Mouse (Mus musculus) limb, embryonic 12.5 days (tissue): ENCODE measurements around the gene Gpr152. TPM values are rescaled to one million over a fixed set of nuclear protein-coding genes. Genes with fewer than 3 reads are reported as not detected.
A peak's percentile ranks its signal among the peaks of the same experiment; 100 is the strongest.

Experiments
- ATAC-seq: fragments of 200-750 bp; cut with Nextera tagmentation; 2 replicates; pipeline ENCODE4 v1.8.0; 2017; ENCODE audit warnings: low read depth, moderate TSS enrichment; ENCODE audit not compliant: insufficient number of reproducible peaks, insufficient read depth, low FRiP score, low TSS enrichment
- H3K27ac ChIP-seq: fragments of 300-500 bp; sonication (generic); 2 replicates; pipeline ENCODE4 v1.5.1; 2016; ENCODE audit warnings: mild to moderate bottlenecking, moderate library complexity
- H3K27me3 ChIP-seq: fragments of 300-500 bp; sonication (generic); 2 replicates; pipeline ENCODE4 v1.6.1; 2016; ENCODE audit warnings: mild to moderate bottlenecking, moderate library complexity
- H3K36me3 ChIP-seq: fragments of 300-500 bp; sonication (generic); 2 replicates; pipeline ENCODE4 v1.6.1; 2016; ENCODE audit warnings: mild to moderate bottlenecking, moderate library complexity
- H3K4me1 ChIP-seq: fragments of 300-500 bp; sonication (generic); replicated peaks from 2 replicates; pipeline ENCODE4 v1.6.1; 2016
- H3K4me2 ChIP-seq: fragments of 300-500 bp; sonication (generic); 2 replicates; pipeline ENCODE4 v1.6.1; 2016; ENCODE audit warnings: mild to moderate bottlenecking, moderate library complexity
- H3K4me3 ChIP-seq: fragments of 300-500 bp; sonication (generic); replicated peaks from 2 replicates; pipeline ENCODE4 v1.5.1; 2016; ENCODE audit warnings: mild to moderate bottlenecking
- H3K9ac ChIP-seq: fragments of 300-500 bp; sonication (generic); replicated peaks from 2 replicates; pipeline ENCODE4 v1.6.1; 2016; ENCODE audit warnings: mild to moderate bottlenecking, moderate library complexity
- H3K9me3 ChIP-seq: fragments of 300-500 bp; sonication (generic); 2 replicates; pipeline ENCODE4 v1.6.1; 2016; ENCODE audit warnings: mild to moderate bottlenecking, moderate library complexity
- WGBS: fragments of 180-500 bp; shearing (Covaris S2); methylation state at CpG from one replicate; pipeline ENCODE4 v1.1.7; 2016; 5-methylcytosine and 5-hydroxymethylcytosine counted together
- polyA plus RNA-seq: library from polyadenylated mRNA; unstranded; fragments of >200 nt; fragmentation: Nextera tagmentation; extraction: Ambion mirVana; gene quantifications from 2 replicates; pipeline ENCODE4 v1.2.1, GENCODE M21; 2016

Gpr152 gene
- polyA plus RNA-seq, 1 experiment from 2014 or later = not detected

GRCm38 (mm10) chr19:4099056-4099455 is 40.5 kb upstream of the Gpr152 start:
- 6% methylated on average over 9 of the region's 9 CpGs for WGBS
- Histone ChIP-seq H3K9ac (no peak overlapping the region), H3K36me3 (peaks cover 6% of the 10 kb centered on the region; the same call in 1 of the 2 replicates), H3K4me2 (peak overlapping the region; percentile 95), H3K27me3 (peaks cover 46% of the 10 kb centered on the region), H3K4me3 (no peak overlapping the region; the same call in 1 of the 2 replicates), H3K27ac (no peak overlapping the region), H3K9me3 (no peaks in the 10 kb centered on the region), H3K4me1 (peaks cover 49% of the 10 kb centered on the region)
- no peak for ATAC-seq

GRCm38 (mm10) chr19:4099837-4100717 is 39.5 kb upstream of the Gpr152 start, which contains the start of gene Pitpnm1:
Gene Pitpnm1, plus strand, starts transcription at chr19:4099998.
- H3K4me1 ChIP-seq = peaks cover 52% of the 10 kb centered on the region

GRCm38 (mm10) chr19:4100718-4101261 is 38.8 kb upstream of the Gpr152 start:
- Histone ChIP-seq H3K27ac (no peak overlapping the region), H3K36me3 (peaks cover 6% of the 10 kb centered on the region; the same call in 1 of the 2 replicates), H3K27me3 (peaks cover 46% of the 10 kb centered on the region), H3K4me1 (peaks cover 52% of the 10 kb centered on the region), H3K9me3 (no peaks in the 10 kb centered on the region), H3K4me3 (peak overlapping the region; percentile 51), H3K4me2 (peak overlapping the region; percentile 95), H3K9ac (peak overlapping the region; percentile 66)
- ATAC-seq = no peak
- 1% methylated on average over 48 of the region's 52 CpGs for WGBS

More at GRCm38 (mm10) chr19:4099837-4100717, 39.5 kb upstream of the Gpr152 start, which contains the start of gene Pitpnm1:
- Histone ChIP-seq H3K36me3 (peaks cover 6% of the 10 kb centered on the region; the same call in 1 of the 2 replicates), H3K4me2 (peak within 1 kb of the TSS; percentile 95), H3K27me3 (peaks cover 46% of the 10 kb centered on the region), H3K27ac (no peak within 1 kb of the TSS), H3K9me3 (no peaks in the 10 kb centered on the region), H3K9ac (peak within 1 kb of the TSS; percentile 66), H3K4me3 (peak within 1 kb of the TSS; percentile 51)
- WGBS = 1% methylated on average over 53 of the region's 53 CpGs
- ATAC-seq = no peak

- no peak overlapping the region for H3K27ac ChIP-seq
- WGBS = 59% methylated on average over 6 of the region's 6 CpGs
- H3K9ac ChIP-seq = peak overlapping the region; percentile 66; the same call in 1 of the 2 replicates
Observed at GRCm38 (mm10) chr19:4101466-4101865, 38.1 kb upstream of the Gpr152 start.

GRCm38 (mm10) chr19:4102049-4102448 is 37.5 kb upstream of the Gpr152 start:
- H3K36me3 ChIP-seq = peaks cover 6% of the 10 kb centered on the region; the same call in 1 of the 2 replicates
- no peaks in the 10 kb centered on the region for H3K9me3 ChIP-seq
- H3K4me1 ChIP-seq = peaks cover 44% of the 10 kb centered on the region
- H3K27me3 ChIP-seq = peaks cover 46% of the 10 kb centered on the region
- no peak for ATAC-seq
- no peak overlapping the region for H3K4me3 ChIP-seq
- no peak overlapping the region for H3K4me2 ChIP-seq
- no peak overlapping the region for H3K27ac ChIP-seq
- no peak overlapping the region for H3K9ac ChIP-seq
- 84% methylated on average over 2 of the region's 2 CpGs for WGBS

More at GRCm38 (mm10) chr19:4101466-4101865, 38.1 kb upstream of the Gpr152 start:
- Histone ChIP-seq H3K36me3 (peaks cover 6% of the 10 kb centered on the region; the same call in 1 of the 2 replicates), H3K4me1 (peaks cover 46% of the 10 kb centered on the region), H3K4me3 (peak overlapping the region; percentile 51), H3K27me3 (peaks cover 46% of the 10 kb centered on the region), H3K9me3 (no peaks in the 10 kb centered on the region), H3K4me2 (peak overlapping the region; percentile 95)
- ATAC-seq = no peak

- Histone ChIP-seq H3K4me3 (no peak overlapping the region), H3K9me3 (no peaks in the 10 kb centered on the region), H3K27ac (no peak overlapping the region), H3K27me3 (peaks cover 46% of the 10 kb centered on the region), H3K36me3 (peaks cover 6% of the 10 kb centered on the region; the same call in 1 of the 2 replicates), H3K4me1 (peaks cover 41% of the 10 kb centered on the region), H3K4me2 (no peak overlapping the region), H3K9ac (no peak overlapping the region)
- ATAC-seq = no peak
- WGBS = 91% methylated on average over 12 of the region's 12 CpGs
Observed at GRCm38 (mm10) chr19:4102626-4103025, 37.0 kb upstream of the Gpr152 start.

- no peak overlapping the region for H3K9ac ChIP-seq
- no peak for ATAC-seq
- WGBS = 95% methylated on average over 18 of the region's 18 CpGs
- H3K9me3 ChIP-seq = no peaks in the 10 kb centered on the region
- H3K4me2 ChIP-seq = no peak overlapping the region
- H3K4me1 ChIP-seq = peaks cover 37% of the 10 kb centered on the region
- H3K27me3 ChIP-seq = peaks cover 46% of the 10 kb centered on the region
- H3K4me3 ChIP-seq = no peak overlapping the region
- H3K27ac ChIP-seq = no peak overlapping the region
- peaks cover 6% of the 10 kb centered on the region; the same call in 1 of the 2 replicates for H3K36me3 ChIP-seq
Observed at GRCm38 (mm10) chr19:4103294-4103693, 36.3 kb upstream of the Gpr152 start.

- peaks cover 46% of the 10 kb centered on the region for H3K27me3 ChIP-seq
- no peak for ATAC-seq
- no peak overlapping the region for H3K4me3 ChIP-seq
- H3K4me2 ChIP-seq = no peak overlapping the region
- H3K4me1 ChIP-seq = peaks cover 32% of the 10 kb centered on the region
- H3K27ac ChIP-seq = no peak overlapping the region
- WGBS = 62% methylated on average over 3 of the region's 3 CpGs
- H3K9ac ChIP-seq = no peak overlapping the region
- peaks cover 6% of the 10 kb centered on the region; the same call in 1 of the 2 replicates for H3K36me3 ChIP-seq
- no peaks in the 10 kb centered on the region for H3K9me3 ChIP-seq
Observed at GRCm38 (mm10) chr19:4103792-4104191, 35.8 kb upstream of the Gpr152 start.

- ATAC-seq = no peak
- Histone ChIP-seq H3K4me1 (peaks cover 23% of the 10 kb centered on the region), H3K36me3 (peaks cover 6% of the 10 kb centered on the region; the same call in 1 of the 2 replicates), H3K9ac (peak overlapping the region; percentile 18; the same call in 1 of the 2 replicates), H3K27me3 (peaks cover 37% of the 10 kb centered on the region), H3K9me3 (no peaks in the 10 kb centered on the region), H3K4me3 (no peak overlapping the region), H3K27ac (no peak overlapping the region), H3K4me2 (no peak overlapping the region)
- WGBS = 90% methylated on average over 16 of the region's 16 CpGs
Observed at GRCm38 (mm10) chr19:4104675-4105194, 34.9 kb upstream of the Gpr152 start.

GRCm38 (mm10) chr19:4106654-4107053 is 32.9 kb upstream of the Gpr152 start:
- no peak overlapping the region for H3K27ac ChIP-seq
- H3K4me1 ChIP-seq = peaks cover 4% of the 10 kb centered on the region; the same call in 1 of the 2 replicates
- H3K36me3 ChIP-seq = peaks cover 10% of the 10 kb centered on the region
- no peaks in the 10 kb centered on the region for H3K9me3 ChIP-seq
- H3K9ac ChIP-seq = no peak overlapping the region
- ATAC-seq = no peak
- WGBS = 88% methylated on average over 14 of the region's 14 CpGs
- peaks cover 18% of the 10 kb centered on the region for H3K27me3 ChIP-seq
- no peak overlapping the region for H3K4me3 ChIP-seq
- no peak overlapping the region for H3K4me2 ChIP-seq

GRCm38 (mm10) chr19:4108535-4108934 is 31.1 kb upstream of the Gpr152 start:
- H3K4me3 ChIP-seq = no peak overlapping the region
- no peak overlapping the region for H3K27ac ChIP-seq
- H3K9me3 ChIP-seq = no peaks in the 10 kb centered on the region
- H3K27me3 ChIP-seq = no peaks in the 10 kb centered on the region
- no peak for ATAC-seq
- H3K9ac ChIP-seq = no peak overlapping the region
- peaks cover 26% of the 10 kb centered on the region for H3K36me3 ChIP-seq
- H3K4me2 ChIP-seq = no peak overlapping the region
- WGBS = 87% methylated on average over 9 of the region's 9 CpGs
- peaks cover 10% of the 10 kb centered on the region for H3K4me1 ChIP-seq
